19 mouse cellular contexts compared by ENCODE assay signal in genomic region chr13:101624179-101624581, GRCm38 (mm10).
DNase-seq lines count a peak whose midpoint lies in the region; ATAC-seq lines count a peak whose summit lies in the region.
"Had no signal": no experiment of that assay in that cellular context is flagged by ENCODE, and none has a peak within 500 bp of the region (broad histone marks: within the 10 kb centered on the region; RNA-seq: fewer than 3 reads in every experiment).

No protein-coding gene starts in this region.

- no peak overlapping the region for H3K4me3 ChIP-seq in hindbrain, embryonic 15.5 days
- H3K4me3 ChIP-seq in hindbrain, embryonic 12.5 days = no peak overlapping the region
- H3K4me3 ChIP-seq in kidney, embryonic 16.5 days (ENCODE audit: low read length) = no peak overlapping the region
- H3K4me3 ChIP-seq: forebrain, embryonic 13.5 days; midbrain, embryonic 12.5 days had no signal

- WGBS in hindbrain, embryonic 15.5 days = 29% methylated on average over 5 of the region's 5 CpGs
- WGBS in hindbrain, embryonic 12.5 days = 26% methylated on average over 5 of the region's 5 CpGs
- WGBS in kidney, embryonic 16.5 days = 26% methylated on average over 5 of the region's 5 CpGs

- no peaks in the 10 kb centered on the region for H3K27me3 ChIP-seq in hindbrain, embryonic 15.5 days
- no peaks in the 10 kb centered on the region for H3K27me3 ChIP-seq in hindbrain, embryonic 12.5 days
- no peaks in the 10 kb centered on the region for H3K27me3 ChIP-seq in kidney, embryonic 16.5 days (ENCODE audit: insufficient read depth, low read length)
- H3K27me3 ChIP-seq: forebrain, embryonic 13.5 days; midbrain, embryonic 12.5 days had no signal

- H3K36me3 ChIP-seq in hindbrain, embryonic 15.5 days = no peaks in the 10 kb centered on the region
- H3K36me3 ChIP-seq in hindbrain, embryonic 12.5 days = no peaks in the 10 kb centered on the region
- H3K36me3 ChIP-seq in kidney, embryonic 16.5 days (ENCODE audit: insufficient read depth, low read length) = no peaks in the 10 kb centered on the region
- H3K36me3 ChIP-seq: midbrain, embryonic 12.5 days had no signal

- H3K27ac ChIP-seq in hindbrain, embryonic 15.5 days (replicated peaks) = no peak overlapping the region
- no peak overlapping the region for H3K27ac ChIP-seq in hindbrain, embryonic 12.5 days
- H3K27ac ChIP-seq in kidney, embryonic 16.5 days (ENCODE audit: low read length) = peak overlapping the region; percentile 36; the same call in 1 of the 2 replicates
- H3K27ac ChIP-seq: forebrain, embryonic 13.5 days; midbrain, embryonic 12.5 days had no signal

- H3K9me3 ChIP-seq in hindbrain, embryonic 15.5 days = no peaks in the 10 kb centered on the region
- no peaks in the 10 kb centered on the region for H3K9me3 ChIP-seq in hindbrain, embryonic 12.5 days (replicated peaks)
- H3K9me3 ChIP-seq in kidney, embryonic 16.5 days (ENCODE audit: low read length) = no peaks in the 10 kb centered on the region
- H3K9me3 ChIP-seq: forebrain, embryonic 13.5 days; midbrain, embryonic 12.5 days had no signal

- no peak overlapping the region for H3K9ac ChIP-seq in hindbrain, embryonic 15.5 days
- H3K9ac ChIP-seq in hindbrain, embryonic 12.5 days = no peak overlapping the region
- H3K9ac ChIP-seq in kidney, embryonic 16.5 days (replicated peaks; ENCODE audit: low read length) = no peak overlapping the region
- H3K9ac ChIP-seq: forebrain, embryonic 13.5 days; midbrain, embryonic 12.5 days had no signal

- intact Hi-C loops in heart, postnatal 25 days (cut with DNase I) = no loop called here

- peak; percentile 7 for DNase-seq in embryo, embryonic 11 days
- DNase-seq in embryo, embryonic 9.5 days (ENCODE audit: extremely low spot score) = no peak
- DNase-seq in brain, adult 2 months (ENCODE audit: low read depth, low spot score) = peak; percentile 22
- no peak for DNase-seq in heart, postnatal 25 days (ENCODE audit: low spot score)
- no peak for DNase-seq in right cerebral cortex, postnatal 36 days (ENCODE audit: low spot score in 2 of 2)
- DNase-seq: adrenal gland, adult 2 months; cerebellum, adult 2 months; gastrocnemius, postnatal 10 days; layer of hippocampus, postnatal 36 days; lung, adult 2 months; lung, postnatal 4 days; spleen, adult 18-20 months; thymus, adult 18-20 months had no signal

- H3K4me1 ChIP-seq in hindbrain, embryonic 15.5 days (replicated peaks) = no peaks in the 10 kb centered on the region
- no peaks in the 10 kb centered on the region for H3K4me1 ChIP-seq in hindbrain, embryonic 12.5 days
- peaks cover 24% of the 10 kb centered on the region for H3K4me1 ChIP-seq in kidney, embryonic 16.5 days (ENCODE audit: insufficient read depth, low read length)

- ATAC-seq in hindbrain, embryonic 15.5 days (ENCODE audit: low FRiP score, low read depth) = 0 out of 2 replicates have a peak, but pooled peaks have one; percentile 27
- ATAC-seq in hindbrain, embryonic 12.5 days (ENCODE audit: low FRiP score) = no peak
- ATAC-seq in kidney, embryonic 16.5 days (ENCODE audit: low FRiP score, low TSS enrichment) = peak; percentile 61
- ATAC-seq: forebrain, embryonic 13.5 days had no signal

- H3K4me2 ChIP-seq in hindbrain, embryonic 15.5 days = no peak overlapping the region
- no peak overlapping the region for H3K4me2 ChIP-seq in hindbrain, embryonic 12.5 days (replicated peaks)
- no peak overlapping the region for H3K4me2 ChIP-seq in kidney, embryonic 16.5 days (replicated peaks; ENCODE audit: low read depth, low read length)
- H3K4me2 ChIP-seq: forebrain, embryonic 13.5 days; liver, embryonic 11.5 days; midbrain, embryonic 12.5 days had no signal

Comparison
In these comparisons a context has a peak if more than half of its experiments do, and no peak if none do; other contexts are left out.
1. DNase-seq: peak in embryo, embryonic 11 days (single experiment) and brain, adult 2 months (single experiment); none in embryo, embryonic 9.5 days (single experiment), heart, postnatal 25 days (single experiment) and right cerebral cortex, postnatal 36 days (0 of 2).